Mouse (Mus musculus) right cerebral cortex, adult 2 months (tissue): ENCODE measurements at regions not wholly inside any gene's neighbourhood (a gene's known extent, or its start where the extent isn't known, plus 50 kb on each side); places are given as distances from the start of the nearest gene placed in this dataset.

Source experiments
- DNase-seq, 2 experiments: peaks; one replicate each; pipeline ENCODE4 v3.0.0; 2021 to 2022; ENCODE audit warnings: low spot score in 2 of 2

DNA sequence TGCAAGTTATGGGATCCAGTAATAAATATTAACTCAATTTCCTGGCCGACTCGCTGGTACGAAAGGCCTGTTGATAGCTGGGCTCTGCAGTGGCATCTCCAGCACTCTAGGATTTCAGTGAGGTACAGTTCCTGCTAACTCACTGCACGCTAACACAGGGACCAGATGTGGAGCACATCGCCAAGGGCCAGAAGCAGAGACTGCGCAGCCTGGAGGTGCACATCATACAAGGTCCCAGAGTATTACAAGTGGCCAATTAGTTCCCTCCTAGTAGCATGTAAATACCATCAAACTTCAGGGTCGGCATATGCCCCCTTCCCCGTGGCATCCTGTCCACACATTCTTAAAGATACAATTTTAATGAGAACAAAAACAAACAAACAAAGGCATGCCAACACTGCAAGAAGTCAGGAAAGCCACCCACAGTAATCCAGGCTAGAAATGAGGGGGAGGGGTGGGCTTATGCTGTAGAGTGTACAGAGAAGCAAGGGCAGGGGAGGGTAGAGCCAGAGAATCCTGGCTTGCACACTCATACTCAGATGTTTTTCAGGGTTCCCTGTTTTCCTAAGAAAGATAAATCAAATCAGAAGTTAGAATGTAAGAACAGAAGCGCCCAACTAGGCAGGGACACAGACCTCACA is 419.9 kb upstream of the Mctp2 start:
- no peak for DNase-seq

GRCm38 (mm10) chr7:72737792-72738191 is 431.4 kb upstream of the Mctp2 start:
- no peak for DNase-seq

DNA sequence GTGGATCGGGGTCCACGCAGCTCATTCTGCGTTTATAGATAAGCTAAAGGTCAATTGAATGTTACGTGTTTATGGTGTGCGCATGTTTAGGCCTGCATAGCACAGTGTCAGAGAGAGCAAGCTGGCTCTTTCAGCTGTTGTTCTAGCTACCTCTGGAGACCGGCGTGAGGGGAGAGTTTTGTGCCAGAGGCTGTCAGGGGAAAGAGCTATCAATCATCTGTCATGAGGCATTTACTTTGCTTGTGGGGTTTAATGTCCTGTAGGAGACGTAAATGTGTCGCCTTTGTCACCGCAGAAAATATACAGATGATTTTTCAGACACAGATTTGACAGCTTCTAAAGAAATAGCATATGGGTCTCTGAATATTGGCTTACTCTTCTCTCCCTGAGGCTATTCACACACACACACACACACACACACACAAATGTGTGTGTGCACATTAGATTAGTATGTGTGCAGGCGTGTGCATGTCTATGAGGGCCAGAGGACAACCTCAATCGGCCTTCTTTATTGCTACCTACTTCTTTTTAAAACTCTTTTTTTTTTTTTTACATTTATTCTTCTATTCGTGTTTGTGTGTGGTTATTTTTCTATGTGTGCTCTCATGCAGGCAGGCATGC is 432.0 kb upstream of the Mctp2 start:
- DNase-seq, result no peak

DNA sequence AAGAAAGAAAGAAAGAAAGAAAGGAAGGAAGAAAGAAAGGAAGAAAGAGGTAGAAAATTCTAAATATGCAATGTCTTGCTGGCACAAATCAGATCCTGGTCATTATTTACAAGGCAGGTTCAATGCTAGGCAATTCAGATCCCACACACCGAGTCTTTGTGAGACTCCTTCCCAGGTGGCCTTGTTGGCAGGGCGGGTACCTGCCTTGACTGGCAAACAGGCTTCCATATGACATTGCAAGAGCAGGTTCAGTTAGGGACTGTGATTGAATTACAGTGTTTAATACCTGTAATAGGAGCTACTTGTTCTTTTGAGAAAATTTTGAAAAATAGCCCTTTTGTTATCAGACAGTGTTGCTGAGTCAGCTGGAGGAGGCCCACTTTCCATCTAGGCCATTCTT is 436.0 kb upstream of the Mctp2 start:
- no peak for DNase-seq

- DNase-seq, result no peak
These were observed 445.1 kb upstream of the Mctp2 start for GRCm38 (mm10) chr7:72751501-72751917.

- DNase-seq, result no peak
These were observed 446.7 kb upstream of the Mctp2 start for GRCm38 (mm10) chr7:72753053-72753559.

DNA sequence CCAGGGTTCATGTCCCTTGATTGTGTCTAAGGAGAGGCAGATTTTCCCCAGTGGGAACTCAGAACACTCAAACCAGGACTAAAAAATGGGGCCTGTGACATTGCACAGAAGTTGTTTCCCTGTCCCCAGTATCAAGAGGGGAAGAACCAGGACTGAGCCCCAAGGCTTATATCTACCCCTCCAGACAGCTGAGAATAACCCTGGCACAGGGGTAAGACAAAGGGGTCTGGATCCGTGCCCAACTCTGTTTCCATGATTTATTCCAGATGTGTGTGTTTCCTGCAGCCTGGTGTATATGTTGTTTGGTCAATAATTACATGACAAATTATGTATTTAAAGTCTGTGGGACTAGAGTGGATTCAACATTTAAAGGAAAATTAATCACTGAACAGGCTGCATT is 456.3 kb upstream of the Mctp2 start:
- no peak for DNase-seq

DNA sequence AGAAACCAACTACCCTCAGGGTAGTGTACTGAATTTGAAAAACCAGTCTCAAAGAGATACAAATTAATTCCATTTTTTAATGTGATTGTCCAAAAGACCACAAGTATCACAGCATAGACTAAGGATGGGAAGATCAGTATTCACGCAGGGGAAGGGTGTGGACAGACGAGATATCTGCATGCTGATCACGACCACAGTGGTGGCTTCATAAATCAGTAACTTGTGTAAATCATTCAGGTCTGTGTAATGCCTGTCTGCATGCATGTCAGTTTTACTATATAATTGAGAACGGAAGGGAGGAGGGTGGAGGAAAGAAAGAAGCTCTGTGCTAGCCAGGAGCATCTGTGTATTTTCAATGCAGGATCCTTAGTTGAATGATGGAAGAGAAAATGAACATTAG is 462.3 kb upstream of the Mctp2 start:
- no peak for DNase-seq

GRCm38 (mm10) chr7:72774031-72774770 is 467.8 kb upstream of the Mctp2 start:
- DNase-seq, result no peak

DNA sequence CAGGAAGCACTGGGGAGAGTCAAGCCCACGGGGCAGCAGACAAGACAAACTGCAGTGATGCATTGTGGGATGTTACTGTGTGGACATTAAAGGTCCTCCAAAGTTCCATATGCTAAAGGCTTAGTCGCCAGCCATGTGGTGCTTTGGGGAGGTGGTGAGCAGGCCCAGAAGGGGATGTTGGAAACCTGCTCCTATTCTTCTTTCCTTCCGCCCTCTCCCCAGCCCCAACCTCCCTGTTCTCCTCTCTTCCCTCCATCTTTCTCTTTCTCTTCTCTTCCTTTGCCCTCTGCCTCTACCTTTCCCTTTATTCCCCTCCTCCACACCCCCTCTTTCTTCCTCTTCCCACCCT is 468.3 kb upstream of the Mctp2 start:
- DNase-seq, result no peak

DNA sequence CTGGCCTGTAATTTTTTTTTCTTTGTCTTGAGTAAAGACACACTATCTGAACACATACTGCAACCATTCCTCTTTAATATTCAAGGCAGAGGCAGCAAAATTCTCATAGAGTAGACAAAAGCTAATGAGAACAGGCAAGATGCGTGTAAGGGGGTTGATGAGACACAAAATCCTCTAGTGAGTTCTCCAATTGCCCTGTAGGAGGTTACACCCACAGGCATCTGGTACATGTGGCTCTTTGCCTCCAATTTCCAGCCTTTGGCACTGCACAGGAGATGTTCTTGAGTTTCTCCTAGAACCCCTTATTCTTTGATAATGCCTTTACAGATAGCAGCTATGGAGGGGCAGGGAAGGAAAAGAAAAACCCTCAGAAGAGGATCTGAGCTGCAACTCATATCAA is 480.9 kb upstream of the Mctp2 start:
- DNase-seq, result peak in 1 of 2 experiments; percentile 17

- no peak for DNase-seq
These were observed 481.9 kb upstream of the Mctp2 start for GRCm38 (mm10) chr7:72788261-72788660.

DNA sequence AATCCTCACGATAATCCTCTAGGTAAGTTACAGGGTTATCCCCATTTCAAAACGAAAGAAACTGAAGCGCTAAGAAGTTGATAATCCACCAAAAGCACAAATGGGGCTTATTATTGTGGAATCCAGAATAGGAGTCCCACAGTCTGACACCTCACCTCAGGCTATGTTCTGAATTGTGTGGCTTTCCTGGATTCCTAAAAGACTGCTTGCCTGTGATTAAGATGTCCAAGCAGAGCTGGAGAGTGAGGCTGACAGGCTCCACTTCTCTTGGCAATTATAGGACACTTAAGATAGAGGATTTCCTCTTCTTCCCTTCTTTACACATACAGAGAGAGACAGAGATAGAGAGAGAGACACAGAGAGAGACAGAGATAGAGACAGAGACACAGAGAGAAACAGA is 515.7 kb upstream of the Mctp2 start:
- no peak for DNase-seq

GRCm38 (mm10) chr7:72826597-72826996 is 520.2 kb upstream of the Mctp2 start:
- DNase-seq, result no peak

DNA sequence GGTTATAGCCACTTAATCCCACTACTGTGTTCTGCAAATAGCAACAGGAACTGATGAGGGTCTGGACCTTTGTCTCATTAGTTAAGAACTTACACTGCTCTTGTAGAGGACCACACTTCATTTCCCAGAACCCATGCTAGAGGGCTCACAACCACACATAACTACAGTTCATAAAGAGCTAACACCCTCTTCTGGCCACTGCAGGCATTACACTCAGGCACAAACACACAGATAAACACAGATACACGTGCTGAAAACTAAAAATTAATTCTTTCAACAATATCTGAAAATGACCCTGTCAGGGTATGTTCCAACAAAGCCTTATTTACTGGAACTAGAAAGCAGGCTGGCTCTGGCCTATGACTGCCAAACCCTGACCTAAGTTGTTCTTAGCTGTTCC is 529.0 kb upstream of the Mctp2 start:
- DNase-seq, result no peak

DNA sequence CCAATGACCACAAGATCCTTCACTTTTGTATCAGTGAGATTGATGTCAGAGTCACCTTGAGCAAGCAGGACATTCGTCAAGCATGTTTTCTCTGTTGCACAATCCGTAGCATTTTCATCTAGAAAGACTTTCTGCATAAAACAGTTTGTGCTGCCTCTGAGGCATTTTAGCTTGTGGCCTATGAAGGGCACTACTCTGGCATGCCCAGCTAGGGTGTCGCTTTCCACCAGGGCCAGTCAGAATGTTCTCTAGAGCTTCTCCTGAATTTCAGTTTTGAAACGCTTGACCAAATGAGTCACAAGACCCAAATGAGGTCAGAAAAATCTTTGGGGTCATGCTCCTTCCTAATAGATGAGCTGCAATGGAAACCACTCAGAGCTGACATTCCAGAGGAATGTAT is 529.6 kb upstream of the Mctp2 start:
- no peak for DNase-seq

DNA sequence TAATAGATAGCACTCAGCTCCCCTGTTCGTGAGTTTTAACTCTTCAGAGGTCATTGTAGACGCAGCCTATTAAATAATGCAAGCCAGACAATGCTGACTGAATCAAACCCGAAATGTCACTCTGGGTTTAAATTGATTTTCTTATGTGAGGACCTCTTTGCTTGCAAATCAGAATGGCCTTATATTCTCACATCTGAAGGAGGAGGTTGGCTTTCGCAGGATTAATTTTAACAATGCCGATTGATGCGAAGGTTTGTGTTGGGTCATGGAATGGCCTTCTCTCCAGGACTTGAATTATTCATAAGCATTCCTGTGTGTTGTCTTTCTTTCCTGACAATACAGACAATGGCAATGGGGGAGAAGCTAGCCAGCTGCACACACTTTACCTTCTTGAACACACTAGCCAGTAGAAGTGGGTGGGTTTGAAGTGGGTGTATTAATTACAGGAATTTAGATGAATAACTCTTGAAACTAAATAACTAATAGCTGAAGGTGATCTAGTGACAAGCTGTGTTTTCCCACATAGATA is 530.1 kb upstream of the Mctp2 start:
- no peak for DNase-seq

DNA sequence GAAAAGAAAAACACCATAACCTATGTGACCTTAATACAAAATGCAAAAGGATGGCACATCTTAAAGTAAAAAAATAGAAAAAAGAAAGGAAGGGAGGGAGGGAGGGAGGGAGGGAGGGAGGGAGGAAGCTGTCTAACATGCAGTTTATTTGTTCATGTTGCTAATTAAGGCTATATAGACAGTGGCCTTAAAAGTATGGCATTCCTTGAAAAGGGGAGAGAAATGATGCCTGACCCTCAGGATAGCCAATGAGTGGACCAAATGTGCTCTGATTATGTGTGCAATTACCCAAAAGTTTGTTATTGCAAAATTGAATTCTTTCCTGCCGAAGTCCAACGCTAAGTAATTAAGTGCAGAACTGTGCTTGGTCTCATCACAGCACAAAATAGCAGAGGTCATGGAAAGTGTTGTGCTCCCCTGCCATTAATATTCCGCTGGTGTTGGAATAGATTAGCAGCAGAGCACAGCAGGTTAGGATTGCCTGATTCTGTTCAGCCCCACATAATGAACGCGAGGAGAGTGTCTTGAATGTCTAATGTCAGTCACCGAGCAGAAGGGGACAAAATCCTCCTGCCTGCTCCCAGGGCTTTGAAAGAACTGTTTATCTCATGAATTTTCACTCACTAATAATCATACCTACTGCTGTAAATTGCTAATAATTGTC is 531.7 kb upstream of the Mctp2 start:
- DNase-seq, result no peak

- peak in 1 of 2 experiments; percentile 5 for DNase-seq
These were observed 524.0 kb upstream of the Rgma start for GRCm38 (mm10) chr7:72851346-72851745.

- no peak for DNase-seq
These were observed 520.8 kb upstream of the Rgma start for GRCm38 (mm10) chr7:72854501-72855002.

GRCm38 (mm10) chr7:72866966-72867754 is 508.1 kb upstream of the Rgma start:
- no peak for DNase-seq
